Mouse (Mus musculus): Measurements from ENCODE around the gene Thsd7b.

DNA sequence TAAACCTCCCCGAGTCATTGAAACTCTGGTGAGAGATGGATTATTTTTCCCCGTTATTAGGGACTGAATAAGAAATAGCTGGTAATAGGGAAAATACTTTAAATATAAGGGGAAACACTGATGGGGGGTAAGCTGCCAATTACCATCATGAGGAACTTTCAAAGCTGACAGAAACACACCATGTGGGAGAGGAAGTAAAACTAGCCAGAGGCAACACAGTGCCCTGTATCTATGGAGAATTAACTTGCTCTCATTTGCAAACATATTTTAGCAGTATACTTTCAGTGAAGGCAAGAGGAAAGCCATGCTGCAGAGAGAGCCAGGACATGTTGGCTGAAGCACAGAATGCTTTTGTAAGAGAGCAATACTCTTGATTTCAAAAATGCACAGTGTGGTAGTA lies 51.7 kb downstream of the Thsd7b start:
- TF ChIP-seq POLR2A (IDR thresholded peaks at IDR 0.05; ENCODE audit: borderline replicate concordance, control insufficient read depth, low read depth, low read length) (no peak), CTCF (IDR thresholded peaks at IDR 0.05; ENCODE audit: control insufficient read depth, insufficient read depth, low read length) (no peak)

All from bone marrow, adult 2 months (tissue).